Mouse (Mus musculus) liver, embryonic 14.5 days (tissue): Measurements from ENCODE around the gene Lmtk2. TPM values are rescaled to one million over a fixed set of nuclear protein-coding genes. Genes with fewer than 3 reads are reported as not detected.

Experiments used
- ATAC-seq: fragments of 200-750 bp; cut with Nextera tagmentation; 2 replicates; pipeline ENCODE4 v1.8.0; 2017; ENCODE audit warnings: moderate number of reproducible peaks, mild to moderate bottlenecking, moderate library complexity; ENCODE audit not compliant: insufficient read depth
- DNase-seq, 3 experiments: peaks; one replicate each; pipeline ENCODE4 v3.0.0-alpha.2; 2012 to 2013; ENCODE audit warnings: low read depth in 3 of 3, low spot score in 3 of 3
- H3K27ac ChIP-seq: fragments of 300-500 bp; sonication (generic); 2 replicates; pipeline ENCODE4 v1.5.1; 2014; ENCODE audit warnings: moderate library complexity, mild to moderate bottlenecking, control low read depth, inconsistent platforms
- H3K27me3 ChIP-seq: fragments of 300-500 bp; sonication (generic); 2 replicates; pipeline ENCODE4 v1.6.1; 2014; ENCODE audit warnings: mild to moderate bottlenecking, low read length, moderate library complexity; ENCODE audit not compliant: control insufficient read depth, insufficient read depth
- H3K36me3 ChIP-seq: fragments of 300-500 bp; sonication (generic); replicated peaks from 2 replicates; pipeline ENCODE4 v1.6.1; 2014; ENCODE audit warnings: low read depth; ENCODE audit not compliant: control insufficient read depth, insufficient read depth
- H3K4me1 ChIP-seq, 2 experiments: fragments of 200-500 bp in 1 of 2; fragments of 300-500 bp in 1 of 2; sonication (generic) in 1 of 2; replicated peaks; 2 replicates each; pipeline ENCODE4 v1.6.1; 2012 to 2014; ENCODE audit warnings: antibody characterized with exemption in 1 of 2, inconsistent platforms in 1 of 2, low read length in 1 of 2; ENCODE audit not compliant: control insufficient read depth in 2 of 2, insufficient read depth in 2 of 2
- H3K4me2 ChIP-seq: fragments of 300-500 bp; sonication (generic); 2 replicates; pipeline ENCODE4 v1.6.1; 2014; ENCODE audit warnings: low read depth, mild to moderate bottlenecking, control low read depth, moderate library complexity
- H3K4me3 ChIP-seq, 2 experiments: fragments of 200-500 bp in 1 of 2; fragments of 300-500 bp in 1 of 2; sonication (generic) in 1 of 2; 2 replicates each; pipeline ENCODE4 v1.5.1; 2012 to 2014; ENCODE audit warnings: low read depth in 2 of 2, low read length in 2 of 2, mild to moderate bottlenecking in 2 of 2, control low read depth in 1 of 2, inconsistent platforms in 1 of 2, moderate library complexity in 1 of 2; ENCODE audit not compliant: insufficient read depth in 1 of 2
- H3K9ac ChIP-seq: fragments of 300-500 bp; sonication (generic); replicated peaks from 2 replicates; pipeline ENCODE4 v1.6.1; 2014; ENCODE audit warnings: mild to moderate bottlenecking, control low read depth, moderate library complexity
- H3K9me3 ChIP-seq: fragments of 300-500 bp; sonication (generic); 2 replicates; pipeline ENCODE4 v1.6.1; 2016; ENCODE audit warnings: low read length, mixed read lengths; ENCODE audit not compliant: control insufficient read depth
- CTCF ChIP-seq: IDR thresholded peaks from 2 replicates; pipeline ENCODE4 v1.5.1; 2016; ENCODE audit warnings: antibody characterized with exemption, low read depth, control low read depth
- EP300 ChIP-seq: IDR thresholded peaks from 2 replicates; pipeline ENCODE4 v1.6.1; 2016; ENCODE audit warnings: antibody characterized with exemption, low read depth
- WGBS: fragments of 180-500 bp; shearing (Covaris S2); extraction: QIAGEN DNeasy Blood & Tissue Kit; methylation state at CpG from one replicate; pipeline ENCODE4 v1.1.7; 2014; ENCODE audit not compliant: insufficient replicate concordance; 5-methylcytosine and 5-hydroxymethylcytosine counted together
- polyA plus RNA-seq, 2 experiments: library from polyadenylated mRNA; depleted of rRNA in 1 of 2; stranded (reverse) in 1 of 2; unstranded in 1 of 2; fragments of >200 nt; fragmentation: Nextera tagmentation in 1 of 2; extraction: Ambion mirVana in 1 of 2; gene quantifications; 2 replicates each; pipeline versions ENCODE4 v1.2.1 to v1.2.3; 2012 to 2014

Lmtk2 gene
- polyA plus RNA-seq, 2 experiments = 1.5 to 2.9 TPM

DNA sequence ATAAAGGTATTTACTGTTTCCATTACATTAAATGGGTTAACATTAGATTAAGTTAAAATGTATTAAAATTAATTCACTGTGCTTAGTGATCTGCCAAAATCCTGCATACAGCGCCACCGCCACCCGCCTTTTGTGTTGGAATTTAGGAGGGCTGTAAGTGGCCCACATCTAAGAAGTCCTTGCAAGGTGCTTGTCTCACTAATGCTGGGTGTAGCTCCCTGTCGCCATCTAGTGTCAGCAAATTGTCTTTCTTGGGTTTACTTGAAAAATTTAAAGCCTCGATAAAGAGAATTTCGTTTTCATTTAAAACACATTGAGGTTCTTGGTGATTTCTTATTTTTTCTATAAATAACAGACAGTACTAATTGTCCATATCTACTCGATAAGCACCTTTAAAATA lies 54.3 kb downstream of the Lmtk2 start:
- TF ChIP-seq EP300 (no peak), CTCF (peak; percentile 76)
- Histone ChIP-seq H3K4me2 (no peak overlapping the region), H3K27ac (no peak overlapping the region), H3K27me3 (no peaks in the 10 kb centered on the region), H3K4me3 (no peak overlapping the region), H3K36me3 (peaks cover 9% of the 10 kb centered on the region), H3K9ac (no peak overlapping the region), H3K9me3 (no peaks in the 10 kb centered on the region), H3K4me1 (no peaks in the 10 kb centered on the region)
- WGBS = 30% methylated on average over 7 of the region's 7 CpGs
- DNase-seq (peak; percentile 47 to 64 (median 52)), ATAC-seq (no peak)

DNA sequence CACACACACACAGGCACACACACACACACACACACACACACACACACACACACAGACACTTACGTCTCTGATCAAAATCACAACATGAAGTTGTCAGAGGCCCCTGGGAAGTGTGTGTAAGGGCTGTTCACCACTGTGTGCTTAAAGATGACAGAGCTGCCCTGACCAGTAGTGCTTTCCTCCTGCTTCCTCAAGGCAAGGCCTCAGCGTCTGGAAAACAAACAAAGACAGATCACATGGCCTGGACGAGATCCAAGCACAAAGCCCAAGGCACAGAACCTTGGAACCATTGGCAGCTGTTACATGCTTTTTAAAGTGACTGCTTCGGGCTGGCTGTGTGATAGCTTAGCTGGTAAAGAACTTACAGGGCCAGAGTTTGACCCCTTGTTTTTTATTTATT lies 58.4 kb downstream of the Lmtk2 start:
- no peak overlapping the region for H3K27ac ChIP-seq
- peaks cover 0 to 5% of the 10 kb centered on the region in 2 experiments; a peak in 1 of 4 replicates for H3K4me1 ChIP-seq
- ATAC-seq = no peak
- no peak overlapping the region for H3K9ac ChIP-seq
- DNase-seq = no peak
- 59% methylated on average over 4 of the region's 4 CpGs for WGBS
- TF ChIP-seq CTCF (no peak), EP300 (no peak)
- no peak overlapping the region for H3K4me2 ChIP-seq
- no peaks in the 10 kb centered on the region for H3K27me3 ChIP-seq
- no peaks in the 10 kb centered on the region for H3K9me3 ChIP-seq
- H3K36me3 ChIP-seq = peaks cover 9% of the 10 kb centered on the region
- no peak overlapping the region for H3K4me3 ChIP-seq

DNA sequence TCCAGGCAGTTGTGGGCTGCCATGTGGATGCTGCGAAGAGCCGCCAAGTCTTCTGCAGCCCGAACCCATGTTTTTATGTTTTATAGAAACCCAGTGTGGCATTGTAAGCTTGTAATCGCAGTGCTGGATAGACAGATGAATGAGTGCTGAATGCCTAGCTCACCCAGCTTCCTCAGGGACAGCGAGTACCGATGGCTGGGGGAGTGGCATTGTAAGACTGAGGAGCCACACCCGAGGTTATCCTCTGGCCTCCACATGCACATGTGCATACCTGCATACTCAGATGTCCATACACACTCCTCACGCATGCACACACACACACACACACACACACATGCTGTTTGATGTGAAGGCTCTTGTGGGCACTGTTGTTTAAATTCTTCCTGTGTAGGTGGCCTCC lies 58.9 kb downstream of the Lmtk2 start:
- Histone ChIP-seq H3K9me3 (no peaks in the 10 kb centered on the region), H3K9ac (no peak overlapping the region), H3K4me2 (no peak overlapping the region), H3K27me3 (no peaks in the 10 kb centered on the region), H3K27ac (no peak overlapping the region), H3K36me3 (peaks cover 9% of the 10 kb centered on the region), H3K4me3 (no peak overlapping the region), H3K4me1 (peaks cover 0 to 5% of the 10 kb centered on the region in 2 experiments; a peak in 1 of 4 replicates)
- DNase-seq = no peak
- WGBS = 77% methylated on average over 8 of the region's 8 CpGs
- no peak for TF ChIP-seq EP300
- no peak for TF ChIP-seq CTCF
- no peak for ATAC-seq

DNA sequence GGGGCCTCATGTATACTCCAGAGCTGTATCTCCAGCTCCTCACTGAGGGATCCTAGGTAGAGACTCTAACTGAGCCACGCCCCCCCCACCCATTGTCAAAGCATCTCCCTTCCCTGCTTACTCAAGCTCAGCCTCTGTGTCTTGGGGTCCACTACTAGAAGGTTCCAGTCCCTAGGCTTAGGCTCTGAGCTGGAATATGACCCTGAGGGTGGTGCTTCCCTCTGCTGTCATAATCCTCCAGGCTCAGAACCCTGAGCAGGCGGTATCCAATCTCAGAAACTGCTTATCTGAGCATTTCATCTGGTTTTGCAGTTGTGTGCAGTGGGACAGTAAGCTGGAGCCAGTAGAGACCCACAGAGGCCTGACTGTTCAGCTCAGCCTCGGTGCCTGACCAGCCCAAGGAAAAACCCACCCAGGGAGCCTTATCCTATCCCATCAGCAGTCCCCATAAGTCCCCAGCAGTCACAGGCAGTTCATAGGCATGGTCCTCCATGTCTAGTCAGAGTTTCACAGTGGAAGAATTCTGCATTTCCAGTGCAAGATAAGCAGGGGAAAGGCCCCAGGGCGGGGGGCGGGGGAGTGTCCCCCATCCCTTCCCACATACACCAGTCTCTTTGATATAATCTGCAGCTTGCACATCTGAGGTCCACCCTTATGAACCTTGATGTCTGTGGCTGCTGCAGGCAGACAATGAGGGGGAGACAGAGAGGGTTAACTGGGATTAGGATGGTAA lies 62.0 kb downstream of the Lmtk2 start:
- Histone ChIP-seq H3K9ac (no peak overlapping the region), H3K9me3 (no peaks in the 10 kb centered on the region), H3K4me3 (no peak overlapping the region), H3K27me3 (no peaks in the 10 kb centered on the region), H3K4me2 (no peak overlapping the region), H3K4me1 (peaks cover 0 to 5% of the 10 kb centered on the region in 2 experiments; a peak in 1 of 4 replicates), H3K27ac (no peak overlapping the region), H3K36me3 (peaks cover 7% of the 10 kb centered on the region; the same call in 1 of the 2 replicates)
- ATAC-seq (peak; percentile 47; the same call in 1 of the 2 replicates), DNase-seq (no peak)
- TF ChIP-seq CTCF (no peak), EP300 (no peak)
- WGBS = 26% methylated on average over 5 of the region's 5 CpGs

DNA sequence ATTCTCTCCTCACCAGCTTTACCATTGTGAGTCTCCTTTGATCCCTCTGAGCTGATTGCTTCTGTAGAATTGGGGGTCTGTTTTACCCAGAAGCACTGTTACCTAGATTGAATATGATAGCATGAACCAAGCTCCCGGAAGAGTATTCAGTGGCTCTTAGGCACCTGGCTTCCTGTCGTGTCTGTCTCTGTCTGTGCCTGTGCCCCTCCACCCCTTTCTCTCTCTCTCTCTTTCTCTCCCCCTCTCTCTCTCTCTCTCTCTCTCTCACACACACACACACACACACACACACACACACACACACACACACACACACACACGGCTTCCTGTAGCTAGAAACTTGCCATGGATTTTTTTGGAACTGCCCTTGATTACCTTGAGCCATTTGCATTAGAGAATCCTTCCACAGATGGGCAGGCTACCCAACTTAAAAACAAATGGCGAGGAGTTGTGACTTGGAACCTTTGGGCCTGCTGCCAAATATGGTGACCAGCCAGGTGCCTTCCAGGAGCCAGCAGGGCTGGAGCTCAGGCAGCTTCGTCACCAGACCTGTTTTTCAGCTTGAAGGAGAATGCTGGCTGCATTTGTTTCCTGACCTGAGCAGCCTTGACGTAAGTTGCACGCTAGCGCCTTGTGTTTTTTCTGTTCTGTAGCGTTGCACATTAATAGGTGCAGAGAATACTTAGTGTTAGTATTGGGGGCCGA lies 62.7 kb downstream of the Lmtk2 start:
- H3K27ac ChIP-seq = no peak overlapping the region
- no peak overlapping the region for H3K4me3 ChIP-seq
- H3K4me2 ChIP-seq = no peak overlapping the region
- WGBS = 76% methylated on average over 10 of the region's 10 CpGs
- H3K36me3 ChIP-seq = peaks cover 4% of the 10 kb centered on the region; the same call in 1 of the 2 replicates
- H3K9ac ChIP-seq = no peak overlapping the region
- peaks cover 0 to 5% of the 10 kb centered on the region in 2 experiments; a peak in 1 of 4 replicates for H3K4me1 ChIP-seq
- no peak for TF ChIP-seq CTCF
- no peak for TF ChIP-seq EP300
- H3K9me3 ChIP-seq = no peaks in the 10 kb centered on the region
- DNase-seq (no peak), ATAC-seq (no peak)
- no peaks in the 10 kb centered on the region for H3K27me3 ChIP-seq
